Mouse (Mus musculus): ENCODE measurements around the gene Bcl7c. TPM values are rescaled to one million over a fixed set of nuclear protein-coding genes. Genes with fewer than 3 reads are reported as not detected.
A peak's percentile ranks its signal among the peaks of the same experiment; 100 is the strongest.
"Not testable (repeated sequence)": the region's sequence is repeated elsewhere in the genome, so short reads cannot be mapped to it uniquely, and the experiment has no call there.

Gene Bcl7c
- total and polyA plus RNA-seq, 3 experiments = 13.5 to 34.5 (median 34.1) TPM

- no peaks in the 10 kb centered on the region for H3K79me2 ChIP-seq (replicated peaks; ENCODE audit: control insufficient read depth, insufficient read depth, low read length)
Observed at GRCm38 (mm10) chr7:127648516-127649201, 60.1 kb downstream of the Bcl7c start.

GRCm38 (mm10) chr7:127647576-127647975 lies 61.2 kb downstream of the Bcl7c start:
- not testable (repeated sequence) for H3K36me3 ChIP-seq (ENCODE audit: control insufficient read depth, insufficient read depth, low read length); H3K27ac ChIP-seq

More at GRCm38 (mm10) chr7:127648516-127649201, 60.1 kb downstream of the Bcl7c start:
- no peak overlapping the region for H3K9ac ChIP-seq (ENCODE audit: low read depth, low read length)
- no peak for DNase-seq
- H3K4me1 ChIP-seq (ENCODE audit: control insufficient read depth, insufficient read depth, low read length) = no peaks in the 10 kb centered on the region
- intact Hi-C loops (cut with DNase I) = loop anchor here (5.0 kb wide), 1 partner anchor 46 kb away; no protein-coding TSS in a partner anchor
- TF ChIP-seq POLR2A (IDR thresholded peaks at IDR 0.05; ENCODE audit: insufficient read depth, low read depth, low read length) (no peak), EP300 (IDR thresholded peaks at IDR 0.05; ENCODE audit: insufficient read depth, low read depth, low read length) (no peak), CTCF (IDR thresholded peaks at IDR 0.05) (no peak)
- WGBS = 52% methylated on average over 4 of the region's 4 CpGs
- H3K27me3 ChIP-seq (ENCODE audit: control insufficient read depth, insufficient read depth, low read length) = no peaks in the 10 kb centered on the region
- no peak overlapping the region for H3K4me3 ChIP-seq
- no peak overlapping the region for H3K27ac ChIP-seq
- H3K36me3 ChIP-seq (ENCODE audit: control insufficient read depth, insufficient read depth, low read length) = no peaks in the 10 kb centered on the region

GRCm38 (mm10) chr7:127646363-127646762 lies 62.4 kb downstream of the Bcl7c start:
- Histone ChIP-seq H3K36me3 (ENCODE audit: control insufficient read depth, insufficient read depth, low read length) (no peaks in the 10 kb centered on the region; the same call in 1 of the 2 replicates), H3K27ac (no peak overlapping the region), H3K79me2 (replicated peaks; ENCODE audit: control insufficient read depth, insufficient read depth, low read length) (no peaks in the 10 kb centered on the region), H3K4me3 (no peak overlapping the region), H3K4me1 (ENCODE audit: control insufficient read depth, insufficient read depth, low read length) (no peaks in the 10 kb centered on the region; the same call in 1 of the 2 replicates), H3K27me3 (ENCODE audit: control insufficient read depth, insufficient read depth, low read length) (no peaks in the 10 kb centered on the region), H3K9ac (ENCODE audit: low read depth, low read length) (no peak overlapping the region)
- TF ChIP-seq CTCF (IDR thresholded peaks at IDR 0.05) (no peak), EP300 (IDR thresholded peaks at IDR 0.05; ENCODE audit: insufficient read depth, low read depth, low read length) (no peak), POLR2A (IDR thresholded peaks at IDR 0.05; ENCODE audit: insufficient read depth, low read depth, low read length) (no peak)
- no peak for DNase-seq
- intact Hi-C loops (cut with DNase I) = loop anchor here (5.0 kb wide), 1 partner anchor 44 kb away; no protein-coding TSS in a partner anchor
- 75% methylated on average over 4 of the region's 4 CpGs for WGBS

More at GRCm38 (mm10) chr7:127647576-127647975, 61.2 kb downstream of the Bcl7c start:
- H3K4me3 ChIP-seq; H3K27me3 ChIP-seq (ENCODE audit: control insufficient read depth, insufficient read depth, low read length); H3K79me2 ChIP-seq (replicated peaks; ENCODE audit: control insufficient read depth, insufficient read depth, low read length); DNase-seq; H3K4me1 ChIP-seq (ENCODE audit: control insufficient read depth, insufficient read depth, low read length); H3K9ac ChIP-seq (ENCODE audit: low read depth, low read length): not testable (repeated sequence)
- 87% methylated on average over 7 of the region's 7 CpGs for WGBS
- intact Hi-C loops (cut with DNase I) = loop anchor here (5.0 kb wide), 1 partner anchor 45 kb away; no protein-coding TSS in a partner anchor

- peaks cover 3% of the 10 kb centered on the region for H3K4me1 ChIP-seq (ENCODE audit: control insufficient read depth, insufficient read depth, low read length)
- TF ChIP-seq CTCF (IDR thresholded peaks at IDR 0.05) = no peak
- no peak for TF ChIP-seq EP300 (IDR thresholded peaks at IDR 0.05; ENCODE audit: insufficient read depth, low read depth, low read length)
- no peak for TF ChIP-seq POLR2A (IDR thresholded peaks at IDR 0.05; ENCODE audit: insufficient read depth, low read depth, low read length)
- H3K27ac ChIP-seq = no peak overlapping the region
- DNase-seq = no peak
- 81% methylated on average over 4 of the region's 4 CpGs for whole genome bisulfite sequencing
- no peak overlapping the region for H3K9ac ChIP-seq (ENCODE audit: low read depth, low read length)
- intact Hi-C loops (cut with DNase I) = no loop called here
- no peaks in the 10 kb centered on the region; the same call in 1 of the 2 replicates for H3K36me3 ChIP-seq (ENCODE audit: control insufficient read depth, insufficient read depth, low read length)
- no peaks in the 10 kb centered on the region for H3K27me3 ChIP-seq (ENCODE audit: control insufficient read depth, insufficient read depth, low read length)
- no peaks in the 10 kb centered on the region for H3K79me2 ChIP-seq (replicated peaks; ENCODE audit: control insufficient read depth, insufficient read depth, low read length)
- no peak overlapping the region for H3K4me3 ChIP-seq
Observed at GRCm38 (mm10) chr7:127642254-127642653, 66.5 kb downstream of the Bcl7c start.

GRCm38 (mm10) chr7:127641260-127641659 lies 67.5 kb downstream of the Bcl7c start:
- H3K27ac ChIP-seq = no peak overlapping the region
- no peak overlapping the region for H3K4me3 ChIP-seq
- DNase-seq = no peak
- no peak overlapping the region for H3K9ac ChIP-seq (ENCODE audit: low read depth, low read length)
- H3K36me3 ChIP-seq (ENCODE audit: control insufficient read depth, insufficient read depth, low read length) = no peaks in the 10 kb centered on the region; the same call in 1 of the 2 replicates
- intact Hi-C loops (cut with DNase I) = no loop called here
- H3K79me2 ChIP-seq (replicated peaks; ENCODE audit: control insufficient read depth, insufficient read depth, low read length) = no peaks in the 10 kb centered on the region
- TF ChIP-seq CTCF (IDR thresholded peaks at IDR 0.05) (no peak), EP300 (IDR thresholded peaks at IDR 0.05; ENCODE audit: insufficient read depth, low read depth, low read length) (no peak), POLR2A (IDR thresholded peaks at IDR 0.05; ENCODE audit: insufficient read depth, low read depth, low read length) (no peak)
- WGBS = 20% methylated on average over 4 of the region's 4 CpGs
- H3K4me1 ChIP-seq (ENCODE audit: control insufficient read depth, insufficient read depth, low read length) = peaks cover 3% of the 10 kb centered on the region
- H3K27me3 ChIP-seq (ENCODE audit: control insufficient read depth, insufficient read depth, low read length) = no peaks in the 10 kb centered on the region

GRCm38 (mm10) chr7:127636963-127637362 lies 71.8 kb downstream of the Bcl7c start:
- intact Hi-C loops (cut with DNase I) = no loop called here
- Histone ChIP-seq H3K27me3 (ENCODE audit: control insufficient read depth, insufficient read depth, low read length) (no peaks in the 10 kb centered on the region), H3K9ac (ENCODE audit: low read depth, low read length) (peak overlapping the region; percentile 52), H3K4me3 (peak overlapping the region; percentile 63), H3K27ac (peak overlapping the region; percentile 49), H3K36me3 (ENCODE audit: control insufficient read depth, insufficient read depth, low read length) (no peaks in the 10 kb centered on the region; the same call in 1 of the 2 replicates), H3K79me2 (replicated peaks; ENCODE audit: control insufficient read depth, insufficient read depth, low read length) (no peaks in the 10 kb centered on the region), H3K4me1 (ENCODE audit: control insufficient read depth, insufficient read depth, low read length) (peaks cover 3% of the 10 kb centered on the region)
- TF ChIP-seq POLR2A (IDR thresholded peaks at IDR 0.05; ENCODE audit: insufficient read depth, low read depth, low read length) (0 out of 2 replicates have a peak, but pooled peaks have one; percentile 44), EP300 (IDR thresholded peaks at IDR 0.05; ENCODE audit: insufficient read depth, low read depth, low read length) (no peak), CTCF (IDR thresholded peaks at IDR 0.05) (no peak)
- under 1% methylated on average over 27 of the region's 27 CpGs for WGBS
- DNase-seq = peak; percentile 82 to 83
